Mouse (Mus musculus): ENCODE data around the gene Rgs13. TPM values are rescaled to one million over a fixed set of nuclear protein-coding genes. Genes with fewer than 3 reads are reported as not detected.

Rgs13 gene
- polyA plus RNA-seq, 1 experiment from 2014 or later: 0.14 TPM

- H3K36me3 ChIP-seq (replicated peaks; ENCODE audit: control insufficient read depth, insufficient read depth, low read depth, low read length): no peaks in the 10 kb centered on the region
- no peak overlapping the region for H3K9ac ChIP-seq (replicated peaks; ENCODE audit: low read length)
- no peak overlapping the region for H3K27ac ChIP-seq (replicated peaks; ENCODE audit: low read depth, low read length)
- no peaks in the 10 kb centered on the region for H3K4me1 ChIP-seq (ENCODE audit: control insufficient read depth, insufficient read depth, low read length)
- no peak for ATAC-seq (replicated peaks; ENCODE audit: insufficient number of reproducible peaks, low FRiP score, low TSS enrichment, low read depth)
- no peak overlapping the region for H3K4me3 ChIP-seq (ENCODE audit: low read depth, low read length)
- WGBS: 72% methylated on average over 2 of the region's 2 CpGs
- H3K27me3 ChIP-seq (ENCODE audit: control insufficient read depth, insufficient read depth, low read length): no peaks in the 10 kb centered on the region
- H3K4me2 ChIP-seq (ENCODE audit: low read depth, low read length): no peak overlapping the region
- no peaks in the 10 kb centered on the region for H3K9me3 ChIP-seq (replicated peaks; ENCODE audit: control insufficient read depth, low read length)
- no peak for DNase-seq (ENCODE audit: low spot score)
These were observed 3.6 kb downstream of the Rgs13 start for GRCm38 (mm10) chr1:144173568-144174036.

- H3K4me1 ChIP-seq (ENCODE audit: control insufficient read depth, insufficient read depth, low read length): no peaks in the 10 kb centered on the region
- H3K9ac ChIP-seq (replicated peaks; ENCODE audit: low read length): no peak overlapping the region
- DNase-seq (ENCODE audit: low spot score): no peak
- H3K27me3 ChIP-seq (ENCODE audit: control insufficient read depth, insufficient read depth, low read length): no peaks in the 10 kb centered on the region
- H3K27ac ChIP-seq (replicated peaks; ENCODE audit: low read depth, low read length): no peak overlapping the region
- no peak overlapping the region for H3K4me3 ChIP-seq (ENCODE audit: low read depth, low read length)
- ATAC-seq (replicated peaks; ENCODE audit: insufficient number of reproducible peaks, low FRiP score, low TSS enrichment, low read depth): no peak
- H3K36me3 ChIP-seq (replicated peaks; ENCODE audit: control insufficient read depth, insufficient read depth, low read depth, low read length): no peaks in the 10 kb centered on the region
- no peaks in the 10 kb centered on the region for H3K9me3 ChIP-seq (replicated peaks; ENCODE audit: control insufficient read depth, low read length)
- WGBS: 84% methylated on average over 4 of the region's 4 CpGs
- no peak overlapping the region for H3K4me2 ChIP-seq (ENCODE audit: low read depth, low read length)
These were observed 8.3 kb downstream of the Rgs13 start for GRCm38 (mm10) chr1:144168921-144169320.

- DNase-seq (ENCODE audit: low spot score): no peak
- H3K36me3 ChIP-seq (replicated peaks; ENCODE audit: control insufficient read depth, insufficient read depth, low read depth, low read length): no peaks in the 10 kb centered on the region
- no peak overlapping the region for H3K27ac ChIP-seq (replicated peaks; ENCODE audit: low read depth, low read length)
- no peak overlapping the region for H3K4me2 ChIP-seq (ENCODE audit: low read depth, low read length)
- H3K9ac ChIP-seq (replicated peaks; ENCODE audit: low read length): no peak overlapping the region
- H3K9me3 ChIP-seq (replicated peaks; ENCODE audit: control insufficient read depth, low read length): no peaks in the 10 kb centered on the region
- ATAC-seq (replicated peaks; ENCODE audit: insufficient number of reproducible peaks, low FRiP score, low TSS enrichment, low read depth): no peak
- H3K4me3 ChIP-seq (ENCODE audit: low read depth, low read length): no peak overlapping the region
- no peaks in the 10 kb centered on the region for H3K4me1 ChIP-seq (ENCODE audit: control insufficient read depth, insufficient read depth, low read length)
- H3K27me3 ChIP-seq (ENCODE audit: control insufficient read depth, insufficient read depth, low read length): no peaks in the 10 kb centered on the region
- WGBS: 74% methylated on average over 1 of the region's 1 CpGs
These were observed 9.4 kb downstream of the Rgs13 start for GRCm38 (mm10) chr1:144167761-144168160.

- ATAC-seq (replicated peaks; ENCODE audit: insufficient number of reproducible peaks, low FRiP score, low TSS enrichment, low read depth) (no peak), DNase-seq (ENCODE audit: low spot score) (no peak)
- Histone ChIP-seq H3K4me1 (ENCODE audit: control insufficient read depth, insufficient read depth, low read length) (no peaks in the 10 kb centered on the region), H3K9me3 (replicated peaks; ENCODE audit: control insufficient read depth, low read length) (no peaks in the 10 kb centered on the region), H3K27me3 (ENCODE audit: control insufficient read depth, insufficient read depth, low read length) (no peaks in the 10 kb centered on the region), H3K4me2 (ENCODE audit: low read depth, low read length) (no peak overlapping the region), H3K4me3 (ENCODE audit: low read depth, low read length) (no peak overlapping the region), H3K9ac (replicated peaks; ENCODE audit: low read length) (no peak overlapping the region), H3K36me3 (replicated peaks; ENCODE audit: control insufficient read depth, insufficient read depth, low read depth, low read length) (no peaks in the 10 kb centered on the region), H3K27ac (replicated peaks; ENCODE audit: low read depth, low read length) (no peak overlapping the region)
- WGBS: 77% methylated on average over 5 of the region's 5 CpGs
These were observed 10.3 kb downstream of the Rgs13 start for GRCm38 (mm10) chr1:144166897-144167296.

GRCm38 (mm10) chr1:144166275-144166674 lies 10.9 kb downstream of the Rgs13 start:
- no peaks in the 10 kb centered on the region for H3K4me1 ChIP-seq (ENCODE audit: control insufficient read depth, insufficient read depth, low read length)
- H3K36me3 ChIP-seq (replicated peaks; ENCODE audit: control insufficient read depth, insufficient read depth, low read depth, low read length): no peaks in the 10 kb centered on the region
- no peak for DNase-seq (ENCODE audit: low spot score)
- H3K4me2 ChIP-seq (ENCODE audit: low read depth, low read length): no peak overlapping the region
- H3K27ac ChIP-seq (replicated peaks; ENCODE audit: low read depth, low read length): no peak overlapping the region
- no peak overlapping the region for H3K4me3 ChIP-seq (ENCODE audit: low read depth, low read length)
- H3K9ac ChIP-seq (replicated peaks; ENCODE audit: low read length): no peak overlapping the region
- ATAC-seq (replicated peaks; ENCODE audit: insufficient number of reproducible peaks, low FRiP score, low TSS enrichment, low read depth): no peak
- H3K27me3 ChIP-seq (ENCODE audit: control insufficient read depth, insufficient read depth, low read length): no peaks in the 10 kb centered on the region
- 88% methylated on average over 2 of the region's 2 CpGs for WGBS
- no peaks in the 10 kb centered on the region for H3K9me3 ChIP-seq (replicated peaks; ENCODE audit: control insufficient read depth, low read length)

- Histone ChIP-seq H3K27ac (replicated peaks; ENCODE audit: low read depth, low read length) (no peak overlapping the region), H3K36me3 (replicated peaks; ENCODE audit: control insufficient read depth, insufficient read depth, low read depth, low read length) (no peaks in the 10 kb centered on the region), H3K4me3 (ENCODE audit: low read depth, low read length) (no peak overlapping the region), H3K4me1 (ENCODE audit: control insufficient read depth, insufficient read depth, low read length) (no peaks in the 10 kb centered on the region), H3K27me3 (ENCODE audit: control insufficient read depth, insufficient read depth, low read length) (no peaks in the 10 kb centered on the region), H3K9ac (replicated peaks; ENCODE audit: low read length) (no peak overlapping the region), H3K4me2 (ENCODE audit: low read depth, low read length) (no peak overlapping the region), H3K9me3 (replicated peaks; ENCODE audit: control insufficient read depth, low read length) (no peaks in the 10 kb centered on the region)
- 36% methylated on average over 1 of the region's 1 CpGs for WGBS
- DNase-seq (ENCODE audit: low spot score) (no peak), ATAC-seq (replicated peaks; ENCODE audit: insufficient number of reproducible peaks, low FRiP score, low TSS enrichment, low read depth) (no peak)
These were observed 24.6 kb downstream of the Rgs13 start for GRCm38 (mm10) chr1:144152526-144152925.

- Histone ChIP-seq H3K4me3 (ENCODE audit: low read depth, low read length) (no peak overlapping the region), H3K9ac (replicated peaks; ENCODE audit: low read length) (no peak overlapping the region), H3K36me3 (replicated peaks; ENCODE audit: control insufficient read depth, insufficient read depth, low read depth, low read length) (no peaks in the 10 kb centered on the region), H3K4me1 (ENCODE audit: control insufficient read depth, insufficient read depth, low read length) (no peaks in the 10 kb centered on the region), H3K27me3 (ENCODE audit: control insufficient read depth, insufficient read depth, low read length) (no peaks in the 10 kb centered on the region), H3K9me3 (replicated peaks; ENCODE audit: control insufficient read depth, low read length) (no peaks in the 10 kb centered on the region), H3K27ac (replicated peaks; ENCODE audit: low read depth, low read length) (no peak overlapping the region), H3K4me2 (ENCODE audit: low read depth, low read length) (no peak overlapping the region)
- DNase-seq (ENCODE audit: low spot score): no peak
- WGBS: 95% methylated on average over 1 of the region's 1 CpGs
- ATAC-seq (replicated peaks; ENCODE audit: insufficient number of reproducible peaks, low FRiP score, low TSS enrichment, low read depth): no peak
These were observed 25.0 kb downstream of the Rgs13 start for GRCm38 (mm10) chr1:144152184-144152525.

GRCm38 (mm10) chr1:144151401-144152183 lies 25.6 kb downstream of the Rgs13 start:
- ATAC-seq (replicated peaks; ENCODE audit: insufficient number of reproducible peaks, low FRiP score, low TSS enrichment, low read depth) (no peak), DNase-seq (ENCODE audit: low spot score) (no peak)

More at GRCm38 (mm10) chr1:144151401-144152183, 25.6 kb downstream of the Rgs13 start:
- Histone ChIP-seq H3K36me3 (replicated peaks; ENCODE audit: control insufficient read depth, insufficient read depth, low read depth, low read length) (no peaks in the 10 kb centered on the region), H3K9me3 (replicated peaks; ENCODE audit: control insufficient read depth, low read length) (no peaks in the 10 kb centered on the region), H3K27ac (replicated peaks; ENCODE audit: low read depth, low read length) (no peak overlapping the region), H3K4me3 (ENCODE audit: low read depth, low read length) (no peak overlapping the region), H3K9ac (replicated peaks; ENCODE audit: low read length) (no peak overlapping the region), H3K27me3 (ENCODE audit: control insufficient read depth, insufficient read depth, low read length) (no peaks in the 10 kb centered on the region), H3K4me1 (ENCODE audit: control insufficient read depth, insufficient read depth, low read length) (no peaks in the 10 kb centered on the region), H3K4me2 (ENCODE audit: low read depth, low read length) (no peak overlapping the region)
- 72% methylated on average over 5 of the region's 5 CpGs for WGBS

Data from embryonic facial prominence, embryonic 11.5 days (tissue).